Mouse (Mus musculus) common myeloid progenitor, adult 5-6 weeks (primary cell): ENCODE results near the gene Dcaf17. TPM values are rescaled to one million over a fixed set of nuclear protein-coding genes. Genes with fewer than 3 reads are reported as not detected.

Experiments used
- ATAC-seq: replicated peaks from 2 replicates; pipeline ENCODE4 v1.8.0; 2016; ENCODE audit warnings: low read depth, mild to moderate bottlenecking, moderate TSS enrichment, inconsistent platforms; ENCODE audit not compliant: poor library complexity, severe bottlenecking
- total RNA-seq: library from RNA; stranded (forward); fragments of 200-1000, 187-1606 nt; gene quantifications from 2 replicates; pipeline ENCODE4 v1.2.3, GENCODE M21; 2017

Dcaf17 gene
- total RNA-seq, 1 experiment from 2014 or later, result 18.1 TPM

DNA sequence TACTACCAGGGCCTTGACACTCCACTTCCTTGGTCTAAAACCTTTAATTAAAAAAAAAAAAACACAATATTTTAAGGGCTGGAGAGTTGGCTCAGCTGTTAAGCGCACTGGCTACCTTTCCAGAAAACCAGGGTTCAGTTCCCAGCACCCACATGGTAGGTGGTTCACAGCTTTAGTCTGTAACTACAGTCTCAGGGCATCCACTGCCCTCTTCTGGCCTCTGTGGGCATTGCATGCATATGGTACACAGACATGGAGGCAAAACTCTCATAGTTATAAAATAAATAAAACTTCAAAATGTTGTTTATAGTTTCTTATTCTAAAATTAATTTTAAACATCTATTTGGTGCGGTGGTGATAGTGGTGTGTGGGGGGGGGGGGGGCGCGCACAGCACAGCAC, 61.0 kb downstream of the Dcaf17 start:
- no peak for ATAC-seq

DNA sequence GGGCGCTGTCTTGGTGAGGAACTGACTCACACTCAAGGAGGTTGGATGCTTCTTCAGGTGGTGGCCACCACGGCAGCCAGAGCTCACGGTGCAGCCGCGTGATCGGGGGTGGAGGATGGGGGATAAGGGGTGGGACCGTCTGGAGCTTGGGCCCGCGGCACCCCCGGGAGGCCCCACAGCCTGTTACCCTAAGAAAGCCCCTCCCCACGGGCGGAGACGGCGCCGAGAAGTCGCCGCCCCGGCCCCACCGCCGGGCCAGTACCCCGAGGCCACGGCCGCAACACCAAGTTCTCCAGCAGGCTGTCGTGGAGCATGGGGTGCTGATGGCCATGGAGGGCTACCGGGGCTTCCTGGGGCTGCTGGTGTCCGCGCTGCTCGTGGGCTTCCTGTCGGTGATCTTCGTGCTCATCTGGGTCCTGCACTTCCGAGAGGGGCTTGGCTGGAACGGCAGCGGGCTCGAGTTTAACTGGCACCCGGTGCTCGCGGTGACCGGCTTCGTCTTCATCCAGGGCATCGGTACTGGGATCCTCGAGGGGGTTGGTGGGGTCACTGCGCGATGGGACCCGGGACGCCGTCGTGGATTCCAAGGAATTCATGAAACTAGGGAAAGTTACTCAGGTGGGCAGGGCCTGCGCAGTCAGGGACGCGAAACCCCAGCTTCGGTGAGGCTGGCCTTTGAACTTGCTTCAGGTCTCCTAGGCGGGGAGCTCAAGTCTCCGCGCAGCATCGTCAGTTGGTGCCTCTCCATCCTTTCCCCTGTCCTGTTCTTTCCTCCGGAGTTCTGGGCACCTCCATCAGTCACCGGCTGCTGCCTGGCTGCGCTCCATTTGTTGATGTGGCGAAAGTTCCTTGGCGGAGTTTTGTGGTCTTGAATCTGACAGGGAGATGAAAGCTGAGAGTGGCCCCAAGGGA, 62.9 kb downstream of the Dcaf17 start, which contains the start of gene Cybrd1:
Gene Cybrd1, plus strand, starts transcription at position 127 of the 912 bp plus-strand sequence.
- peak; percentile 64 for ATAC-seq

- ATAC-seq, result no peak
Measured at GRCm38 (mm10) chr2:71120844-71121243, 65.7 kb downstream of the Dcaf17 start.

GRCm38 (mm10) chr2:71121406-71121805, 66.3 kb downstream of the Dcaf17 start:
- ATAC-seq, result no peak

DNA sequence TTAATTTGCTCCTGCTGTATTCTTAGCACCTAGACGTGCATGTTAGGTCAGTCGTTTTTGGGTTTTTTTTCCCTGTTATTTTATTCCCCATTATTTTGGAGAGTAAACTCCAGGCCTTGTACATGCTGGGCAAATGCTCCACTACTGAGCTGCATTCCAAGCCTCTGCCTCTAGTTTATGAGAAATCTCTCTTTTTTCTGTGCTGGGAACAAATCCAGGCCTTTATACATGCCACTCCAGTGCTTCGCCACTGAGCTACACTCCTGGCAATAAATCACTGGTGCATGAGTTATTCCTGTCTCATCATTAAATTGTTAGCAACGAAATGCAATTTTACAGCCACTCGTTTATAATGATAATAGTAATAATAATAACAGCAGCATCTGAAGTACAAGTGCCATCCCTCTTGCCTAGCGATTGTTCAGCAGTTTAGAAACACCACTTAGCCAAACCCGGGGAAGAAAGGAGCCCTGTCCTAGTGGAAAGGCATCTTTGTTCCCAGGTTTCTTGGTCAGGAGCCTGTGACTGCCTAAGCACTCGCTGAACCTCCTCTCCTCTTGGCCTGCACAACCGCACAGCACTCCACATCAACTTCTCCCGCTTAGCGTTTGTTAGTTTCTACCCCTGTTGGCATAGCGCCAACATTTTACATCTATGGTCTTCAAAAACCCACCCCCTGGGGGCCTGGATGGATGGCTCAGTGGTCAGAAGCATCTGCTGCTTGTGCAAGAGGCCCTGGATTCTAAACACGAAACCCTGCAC, 67.3 kb downstream of the Dcaf17 start:
- ATAC-seq, result no peak

DNA sequence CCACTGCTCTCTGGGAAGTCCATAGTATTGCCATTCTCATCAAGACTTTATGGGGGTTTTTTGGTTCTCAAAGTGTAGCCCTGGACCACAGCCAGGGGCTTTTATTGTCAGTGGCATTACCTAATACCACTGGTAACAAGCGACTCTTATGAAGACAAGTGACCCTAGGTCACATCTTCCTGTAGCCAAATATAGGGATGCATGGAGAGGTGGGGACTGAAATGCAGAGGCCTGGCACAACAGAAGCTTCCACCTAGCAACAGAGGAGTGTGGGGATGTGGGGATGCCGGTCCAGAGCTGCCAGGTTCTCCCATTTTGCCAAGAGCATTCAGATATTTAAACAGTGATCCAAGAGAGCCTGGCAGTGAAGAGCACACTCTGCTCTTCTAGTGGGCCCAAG, 68.5 kb downstream of the Dcaf17 start:
- ATAC-seq, result no peak

DNA sequence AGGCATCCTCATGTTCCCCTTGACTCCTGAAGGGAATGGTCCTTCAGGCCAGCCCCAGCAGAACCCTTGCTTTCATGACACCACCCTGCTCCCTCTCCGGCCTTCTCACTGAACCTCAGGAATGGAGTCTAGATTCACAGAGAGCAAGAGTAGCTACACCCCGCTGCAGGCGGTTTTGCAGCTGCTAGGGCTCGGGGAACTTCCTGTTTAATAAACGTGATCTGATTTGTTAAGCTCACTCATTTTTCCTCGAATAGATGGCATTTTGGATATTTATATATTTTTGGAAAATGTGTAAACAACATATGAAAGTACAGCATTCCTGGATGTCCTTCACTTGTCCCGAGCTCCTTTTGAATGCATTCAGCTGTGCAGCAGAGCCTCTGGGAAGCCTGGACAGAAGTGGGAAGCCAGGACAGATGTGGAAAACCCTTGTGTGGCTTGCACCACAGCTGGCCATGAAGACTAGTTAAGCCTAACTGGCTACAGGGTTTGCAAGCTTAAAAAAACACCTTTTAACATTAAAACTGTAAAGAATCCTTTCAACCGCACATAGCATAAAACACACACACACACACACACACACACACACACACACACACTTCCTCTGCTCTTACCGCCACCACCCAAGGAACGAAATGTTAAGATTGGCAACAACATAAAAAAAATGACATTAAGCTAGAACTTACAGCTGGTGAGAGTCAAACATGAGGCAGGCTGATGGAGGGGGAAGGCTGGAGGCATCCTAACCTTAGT, 72.8 kb downstream of the Dcaf17 start:
- ATAC-seq, result no peak

DNA sequence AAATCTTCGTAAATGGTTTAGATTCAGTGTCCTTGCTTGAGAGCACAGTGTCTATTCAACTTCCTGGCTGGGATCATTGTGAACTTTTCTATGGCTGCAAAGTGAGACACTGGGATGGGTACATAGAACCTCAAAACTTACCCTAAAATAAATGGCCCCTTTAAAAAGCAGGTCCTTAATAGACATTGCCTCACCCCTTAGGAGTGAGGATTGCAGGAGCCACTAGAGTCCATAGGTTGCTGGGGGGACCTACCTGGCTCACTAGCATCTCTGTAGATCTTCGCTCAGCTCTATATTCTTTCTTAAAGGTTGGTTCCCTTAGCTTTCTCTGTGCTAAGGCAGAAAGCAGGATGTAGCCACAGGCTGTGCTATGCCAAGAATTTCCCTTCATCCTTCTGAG, 75.2 kb downstream of the Dcaf17 start:
- no peak for ATAC-seq

DNA sequence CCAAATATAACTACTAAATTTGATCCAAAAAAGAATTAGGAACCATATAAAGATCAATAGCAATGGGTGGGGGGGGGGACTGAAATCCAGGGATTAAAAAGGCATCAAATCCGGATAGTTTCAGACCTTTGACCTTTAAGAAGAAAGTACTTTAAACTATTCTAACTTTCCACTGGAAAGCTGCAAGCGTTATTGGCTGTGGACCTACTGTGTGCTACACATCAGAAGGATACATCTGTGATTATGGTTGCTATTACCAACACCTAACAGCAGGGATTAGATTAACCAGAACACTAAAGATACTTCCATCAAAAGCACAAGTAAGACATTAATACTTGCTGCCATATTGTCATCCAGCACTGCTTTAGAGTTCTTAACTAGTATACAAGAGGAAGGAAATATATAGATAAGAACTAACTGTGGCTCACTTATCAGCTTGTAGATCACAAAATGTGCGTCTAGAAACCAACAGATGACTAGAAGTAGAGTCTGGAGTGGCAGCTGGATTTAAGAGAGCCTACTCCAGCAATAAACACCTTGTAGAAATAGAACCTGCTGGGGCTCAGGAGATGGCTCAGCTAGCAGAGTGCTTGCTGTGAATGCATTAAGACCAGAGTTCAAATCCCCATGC, 76.9 kb downstream of the Dcaf17 start:
- ATAC-seq, result no peak

- ATAC-seq, result peak; percentile 50
Measured at GRCm38 (mm10) chr2:71134041-71134505, 78.9 kb downstream of the Dcaf17 start.

DNA sequence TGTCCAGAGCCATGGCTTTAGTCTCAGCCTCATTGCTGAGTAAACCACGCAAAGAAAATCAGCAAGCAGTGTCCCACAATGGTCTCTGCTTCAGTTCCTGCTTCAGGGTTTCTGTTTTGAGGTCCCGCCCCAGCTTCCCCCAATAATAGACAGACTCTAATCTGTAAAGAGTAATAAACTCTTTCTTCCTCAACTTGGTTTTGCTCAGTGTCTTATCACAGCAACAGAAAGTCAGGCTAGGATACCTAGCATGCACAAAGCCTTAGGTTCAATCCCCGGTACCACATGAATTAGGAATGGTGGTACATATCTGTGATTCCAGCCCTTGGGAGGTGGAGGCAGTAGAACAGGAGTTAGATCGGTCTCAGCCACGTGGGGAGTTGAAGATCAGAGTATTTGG, 79.7 kb downstream of the Dcaf17 start:
- no peak for ATAC-seq

- ATAC-seq, result no peak
Measured at GRCm38 (mm10) chr2:71140622-71141021, 85.5 kb downstream of the Dcaf17 start.

- peak; percentile 65 for ATAC-seq
Measured at GRCm38 (mm10) chr2:71142410-71142809, 87.3 kb downstream of the Dcaf17 start.

GRCm38 (mm10) chr2:71145853-71146252, 90.7 kb downstream of the Dcaf17 start:
- no peak for ATAC-seq

GRCm38 (mm10) chr2:71146266-71146665, 91.1 kb downstream of the Dcaf17 start:
- ATAC-seq, result no peak

DNA sequence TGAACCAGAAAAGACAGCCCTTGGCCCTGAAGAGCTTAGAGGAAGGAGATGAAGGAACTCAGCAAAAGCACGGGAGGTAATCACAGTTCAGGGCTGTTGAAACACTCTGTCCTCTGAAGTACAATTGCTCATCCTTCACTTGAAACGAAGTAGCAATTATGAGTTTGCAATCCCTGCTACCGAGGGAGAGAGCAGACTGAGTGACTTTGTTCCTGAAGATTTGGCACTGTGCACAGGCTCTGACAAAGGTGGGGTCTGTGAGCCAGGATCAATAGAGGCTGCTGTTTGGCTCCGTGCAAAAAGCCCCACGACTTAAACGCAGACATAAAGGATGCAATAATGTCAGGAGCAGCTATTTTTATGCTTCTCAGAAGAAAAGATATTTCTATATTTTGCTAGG, 92.7 kb downstream of the Dcaf17 start:
- no peak for ATAC-seq
